Mouse (Mus musculus) hindbrain, embryonic 15.5 days (tissue): Measurements from ENCODE around the gene Txn2. TPM values are rescaled to one million over a fixed set of nuclear protein-coding genes. Genes with fewer than 3 reads are reported as not detected.

Experiments used
- ATAC-seq: fragments of 200-750 bp; cut with Nextera tagmentation; 2 replicates; pipeline ENCODE4 v1.8.0; 2017; ENCODE audit warnings: low read depth, moderate number of reproducible peaks, moderate TSS enrichment; ENCODE audit not compliant: low FRiP score
- H3K27ac ChIP-seq: fragments of 300-500 bp; sonication (generic); replicated peaks from 2 replicates; pipeline ENCODE4 v1.5.1; 2015; ENCODE audit warnings: mild to moderate bottlenecking, inconsistent platforms
- H3K27me3 ChIP-seq: fragments of 300-500 bp; sonication (generic); 2 replicates; pipeline ENCODE4 v1.6.1; 2015; ENCODE audit warnings: control low read depth, inconsistent platforms
- H3K36me3 ChIP-seq: fragments of 300-500 bp; sonication (generic); 2 replicates; pipeline ENCODE4 v1.6.1; 2015; ENCODE audit warnings: control low read depth, inconsistent platforms
- H3K4me1 ChIP-seq: fragments of 300-500 bp; sonication (generic); replicated peaks from 2 replicates; pipeline ENCODE4 v1.6.1; 2015; ENCODE audit warnings: control low read depth, inconsistent platforms
- H3K4me2 ChIP-seq: fragments of 300-500 bp; sonication (generic); 2 replicates; pipeline ENCODE4 v1.6.1; 2015; ENCODE audit warnings: moderate library complexity, mild to moderate bottlenecking, inconsistent platforms
- H3K4me3 ChIP-seq: fragments of 300-500 bp; sonication (generic); 2 replicates; pipeline ENCODE4 v1.5.1; 2015; ENCODE audit warnings: mild to moderate bottlenecking, inconsistent platforms
- H3K9ac ChIP-seq: fragments of 300-500 bp; sonication (generic); 2 replicates; pipeline ENCODE4 v1.6.1; 2015; ENCODE audit warnings: inconsistent platforms
- H3K9me3 ChIP-seq: fragments of 300-500 bp; sonication (generic); 2 replicates; pipeline ENCODE4 v1.6.1; 2016; ENCODE audit warnings: control low read depth, inconsistent platforms
- WGBS: fragments of 180-500 bp; shearing (Covaris S2); methylation state at CpG from one replicate; pipeline ENCODE4 v1.1.7; 2015; 5-methylcytosine and 5-hydroxymethylcytosine counted together
- polyA plus RNA-seq: library from polyadenylated mRNA; unstranded; fragments of >200 nt; fragmentation: Nextera tagmentation; extraction: Ambion mirVana; gene quantifications from 2 replicates; pipeline ENCODE4 v1.2.1, GENCODE M21; 2015

Txn2 gene
- polyA plus RNA-seq, 1 experiment from 2014 or later, result 212 TPM

GRCm38 (mm10) chr15:77955440-77956403 lies 26.9 kb upstream of the Txn2 start:
- Histone ChIP-seq H3K4me2 (peak overlapping the region; percentile 96), H3K9me3 (no peaks in the 10 kb centered on the region), H3K4me3 (peak overlapping the region; percentile 60), H3K36me3 (peaks cover 33% of the 10 kb centered on the region), H3K9ac (peak overlapping the region; percentile 63), H3K27ac (peak overlapping the region; percentile 79), H3K4me1 (peaks cover 35% of the 10 kb centered on the region), H3K27me3 (no peaks in the 10 kb centered on the region)
- ATAC-seq, result peak; percentile 55
- WGBS, result 9% methylated on average over 52 of the region's 52 CpGs

- H3K36me3 ChIP-seq, result peaks cover 20% of the 10 kb centered on the region
- H3K4me2 ChIP-seq, result peak overlapping the region; percentile 35
- ATAC-seq, result no peak
- no peak overlapping the region for H3K4me3 ChIP-seq
- no peaks in the 10 kb centered on the region for H3K27me3 ChIP-seq
- 0 out of 2 replicates have a peak overlapping the region, but pooled peaks have one; percentile 22 for H3K9ac ChIP-seq
- 89% methylated on average over 2 of the region's 2 CpGs for WGBS
- H3K4me1 ChIP-seq, result peaks cover 35% of the 10 kb centered on the region
- H3K27ac ChIP-seq, result no peak overlapping the region
- H3K9me3 ChIP-seq, result no peaks in the 10 kb centered on the region
Measured at GRCm38 (mm10) chr15:77954362-77954761, 25.6 kb upstream of the Txn2 start.

GRCm38 (mm10) chr15:77952921-77953320 lies 24.1 kb upstream of the Txn2 start:
- Histone ChIP-seq H3K36me3 (peaks cover 19% of the 10 kb centered on the region), H3K9ac (no peak overlapping the region), H3K27me3 (no peaks in the 10 kb centered on the region), H3K4me1 (peaks cover 35% of the 10 kb centered on the region), H3K4me3 (no peak overlapping the region), H3K9me3 (no peaks in the 10 kb centered on the region), H3K4me2 (no peak overlapping the region), H3K27ac (no peak overlapping the region)
- WGBS, result 88% methylated on average over 3 of the region's 3 CpGs
- no peak for ATAC-seq

GRCm38 (mm10) chr15:77949061-77949460 lies 20.3 kb upstream of the Txn2 start:
- H3K27me3 ChIP-seq, result no peaks in the 10 kb centered on the region
- peaks cover 6% of the 10 kb centered on the region for H3K4me1 ChIP-seq
- 89% methylated on average over 7 of the region's 7 CpGs for WGBS
- no peaks in the 10 kb centered on the region for H3K9me3 ChIP-seq
- H3K4me2 ChIP-seq, result no peak overlapping the region
- H3K9ac ChIP-seq, result no peak overlapping the region
- no peak overlapping the region for H3K27ac ChIP-seq
- no peak for ATAC-seq
- H3K36me3 ChIP-seq, result peaks cover 44% of the 10 kb centered on the region
- no peak overlapping the region for H3K4me3 ChIP-seq

- Histone ChIP-seq H3K27me3 (no peaks in the 10 kb centered on the region), H3K4me3 (no peak overlapping the region), H3K27ac (no peak overlapping the region), H3K4me2 (no peak overlapping the region), H3K9me3 (no peaks in the 10 kb centered on the region), H3K4me1 (no peaks in the 10 kb centered on the region), H3K36me3 (peaks cover 50% of the 10 kb centered on the region), H3K9ac (no peak overlapping the region)
- ATAC-seq, result no peak
- WGBS, result 92% methylated on average over 4 of the region's 4 CpGs
Measured at GRCm38 (mm10) chr15:77945711-77946110, 16.9 kb upstream of the Txn2 start.

- 91% methylated on average over 3 of the region's 3 CpGs for WGBS
Measured at GRCm38 (mm10) chr15:77941563-77941962, 12.8 kb upstream of the Txn2 start.

GRCm38 (mm10) chr15:77938516-77938915 lies 9.7 kb upstream of the Txn2 start:
- no peak overlapping the region for H3K9ac ChIP-seq
- H3K4me3 ChIP-seq, result no peak overlapping the region
- 81% methylated on average over 5 of the region's 5 CpGs for WGBS
- ATAC-seq, result no peak
- no peak overlapping the region for H3K27ac ChIP-seq
- H3K4me2 ChIP-seq, result no peak overlapping the region
- no peaks in the 10 kb centered on the region for H3K9me3 ChIP-seq
- peaks cover 20% of the 10 kb centered on the region; the same call in 1 of the 2 replicates for H3K36me3 ChIP-seq
- peaks cover 12% of the 10 kb centered on the region for H3K4me1 ChIP-seq
- H3K27me3 ChIP-seq, result no peaks in the 10 kb centered on the region

More at GRCm38 (mm10) chr15:77941563-77941962, 12.8 kb upstream of the Txn2 start:
- H3K27me3 ChIP-seq, result no peaks in the 10 kb centered on the region
- no peak overlapping the region for H3K9ac ChIP-seq
- H3K36me3 ChIP-seq, result peaks cover 32% of the 10 kb centered on the region
- no peak overlapping the region for H3K4me3 ChIP-seq
- ATAC-seq, result no peak
- H3K9me3 ChIP-seq, result no peaks in the 10 kb centered on the region
- H3K4me1 ChIP-seq, result no peaks in the 10 kb centered on the region
- no peak overlapping the region for H3K27ac ChIP-seq
- no peak overlapping the region for H3K4me2 ChIP-seq

- no peaks in the 10 kb centered on the region for H3K27me3 ChIP-seq
- H3K4me1 ChIP-seq, result peaks cover 17% of the 10 kb centered on the region
- ATAC-seq, result no peak
- no peaks in the 10 kb centered on the region for H3K9me3 ChIP-seq
- H3K4me2 ChIP-seq, result no peak overlapping the region
- WGBS, result 60% methylated on average over 14 of the region's 14 CpGs
- no peak overlapping the region for H3K9ac ChIP-seq
- H3K4me3 ChIP-seq, result no peak overlapping the region
- no peak overlapping the region for H3K27ac ChIP-seq
- peaks cover under 1% of the 10 kb centered on the region; the same call in 1 of the 2 replicates for H3K36me3 ChIP-seq
Measured at GRCm38 (mm10) chr15:77935673-77936375, 7.0 kb upstream of the Txn2 start.

- H3K36me3 ChIP-seq, result no peaks in the 10 kb centered on the region
- no peak overlapping the region for H3K4me2 ChIP-seq
- no peak for ATAC-seq
- no peaks in the 10 kb centered on the region for H3K9me3 ChIP-seq
- H3K9ac ChIP-seq, result no peak overlapping the region
- H3K27me3 ChIP-seq, result no peaks in the 10 kb centered on the region
- WGBS, result 55% methylated on average over 5 of the region's 5 CpGs
- H3K4me1 ChIP-seq, result peaks cover 18% of the 10 kb centered on the region
- H3K27ac ChIP-seq, result peak overlapping the region; percentile 30; the same call in 1 of the 2 replicates
- H3K4me3 ChIP-seq, result no peak overlapping the region
Measured at GRCm38 (mm10) chr15:77934968-77935367, 6.2 kb upstream of the Txn2 start.

GRCm38 (mm10) chr15:77934326-77934725 lies 5.5 kb upstream of the Txn2 start:
- H3K9ac ChIP-seq, result no peak overlapping the region
- no peak overlapping the region for H3K4me3 ChIP-seq
- ATAC-seq, result no peak
- no peaks in the 10 kb centered on the region for H3K9me3 ChIP-seq
- 70% methylated on average over 11 of the region's 11 CpGs for WGBS
- no peaks in the 10 kb centered on the region for H3K27me3 ChIP-seq
- peaks cover 24% of the 10 kb centered on the region for H3K4me1 ChIP-seq
- peak overlapping the region; percentile 48; the same call in 1 of the 2 replicates for H3K4me2 ChIP-seq
- H3K36me3 ChIP-seq, result no peaks in the 10 kb centered on the region
- no peak overlapping the region for H3K27ac ChIP-seq

GRCm38 (mm10) chr15:77933770-77934169 lies 5.0 kb upstream of the Txn2 start:
- H3K36me3 ChIP-seq, result no peaks in the 10 kb centered on the region
- H3K27ac ChIP-seq, result no peak overlapping the region
- no peak overlapping the region for H3K4me3 ChIP-seq
- under 1% methylated on average over 14 of the region's 14 CpGs for WGBS
- no peaks in the 10 kb centered on the region for H3K9me3 ChIP-seq
- peak overlapping the region; percentile 48 for H3K4me2 ChIP-seq
- peaks cover 26% of the 10 kb centered on the region for H3K4me1 ChIP-seq
- no peak overlapping the region for H3K9ac ChIP-seq
- no peak for ATAC-seq
- no peaks in the 10 kb centered on the region for H3K27me3 ChIP-seq

- H3K27me3 ChIP-seq, result no peaks in the 10 kb centered on the region
- ATAC-seq, result no peak
- no peak overlapping the region for H3K9ac ChIP-seq
- H3K4me3 ChIP-seq, result no peak overlapping the region
- H3K4me1 ChIP-seq, result peaks cover 26% of the 10 kb centered on the region
- H3K36me3 ChIP-seq, result no peaks in the 10 kb centered on the region
- 64% methylated on average over 3 of the region's 3 CpGs for WGBS
- no peak overlapping the region; the same call in 1 of the 2 replicates for H3K27ac ChIP-seq
- no peak overlapping the region for H3K4me2 ChIP-seq
- H3K9me3 ChIP-seq, result no peaks in the 10 kb centered on the region
Measured at GRCm38 (mm10) chr15:77933222-77933621, 4.4 kb upstream of the Txn2 start.
